Mouse (Mus musculus) midbrain, embryonic 11.5 days (tissue): ENCODE data around the gene Klhl40. TPM values are rescaled to one million over a fixed set of nuclear protein-coding genes. Genes with fewer than 3 reads are reported as not detected.

Source experiments
- ATAC-seq: fragments of 200-750 bp; cut with Nextera tagmentation; 2 replicates; pipeline ENCODE4 v1.8.0; 2017; ENCODE audit warnings: moderate TSS enrichment, moderate library complexity; ENCODE audit not compliant: low FRiP score
- DNase-seq: peaks from one replicate; pipeline ENCODE4 v3.0.0; 2015; ENCODE audit warnings: low spot score; ENCODE audit errors: missing footprints
- H3K27ac ChIP-seq: fragments of 300-500 bp; sonication (generic); 2 replicates; pipeline ENCODE4 v1.5.1; 2014; ENCODE audit warnings: low read depth, low read length
- H3K27me3 ChIP-seq: fragments of 300-500 bp; sonication (generic); 2 replicates; pipeline ENCODE4 v1.6.1; 2014; ENCODE audit warnings: mild to moderate bottlenecking, low read length, moderate library complexity, mixed read lengths; ENCODE audit not compliant: control insufficient read depth, insufficient read depth
- H3K36me3 ChIP-seq: fragments of 300-500 bp; sonication (generic); 2 replicates; pipeline ENCODE4 v1.6.1; 2014; ENCODE audit warnings: mild to moderate bottlenecking, low read length, moderate library complexity, mixed read lengths; ENCODE audit not compliant: control insufficient read depth, insufficient read depth
- H3K4me1 ChIP-seq: fragments of 300-500 bp; sonication (generic); 2 replicates; pipeline ENCODE4 v1.6.1; 2014; ENCODE audit warnings: low read length; ENCODE audit not compliant: control insufficient read depth, insufficient read depth
- H3K4me2 ChIP-seq: fragments of 300-500 bp; sonication (generic); 2 replicates; pipeline ENCODE4 v1.6.1; 2014; ENCODE audit warnings: mild to moderate bottlenecking, moderate library complexity
- H3K4me3 ChIP-seq: fragments of 300-500 bp; sonication (generic); 2 replicates; pipeline ENCODE4 v1.5.1; 2014; ENCODE audit warnings: low read depth, low read length
- H3K9ac ChIP-seq: fragments of 300-500 bp; sonication (generic); 2 replicates; pipeline ENCODE4 v1.6.1; 2014; ENCODE audit warnings: low read length
- H3K9me3 ChIP-seq: fragments of 300-500 bp; sonication (generic); 2 replicates; pipeline ENCODE4 v1.6.1; 2016; ENCODE audit warnings: low read length; ENCODE audit not compliant: control insufficient read depth
- WGBS: fragments of 180-500 bp; shearing (Covaris S2); extraction: QIAGEN DNeasy Blood & Tissue Kit; methylation state at CpG from one replicate; pipeline ENCODE4 v1.1.7; 2014; 5-methylcytosine and 5-hydroxymethylcytosine counted together
- polyA plus RNA-seq: library from polyadenylated mRNA; unstranded; fragments of >200 nt; fragmentation: Nextera tagmentation; extraction: Ambion mirVana; gene quantifications from 2 replicates; pipeline ENCODE4 v1.2.1, GENCODE M21; 2014

The Klhl40 gene
- polyA plus RNA-seq, 1 experiment from 2014 or later: 0.16 TPM

- under 1% methylated on average over 94 of the region's 97 CpGs for WGBS
- H3K4me2 ChIP-seq: peak within 1 kb of the TSS; percentile 99
- no peaks in the 10 kb centered on the region for H3K27me3 ChIP-seq
- H3K4me3 ChIP-seq: peak within 1 kb of the TSS; percentile 83
- no peaks in the 10 kb centered on the region for H3K9me3 ChIP-seq
- peak within 1 kb of the TSS; percentile 89 for H3K9ac ChIP-seq
- H3K4me1 ChIP-seq: peaks cover 24% of the 10 kb centered on the region
- peak; percentile 85 for ATAC-seq
- peak within 1 kb of the TSS; percentile 90 for H3K27ac ChIP-seq
- DNase-seq: peak; percentile 97
- peaks cover 7% of the 10 kb centered on the region for H3K36me3 ChIP-seq
Observed at GRCm38 (mm10) chr9:121759091-121760081, 18.0 kb upstream of the Klhl40 start, which contains the start of gene Zfp651. TSS of gene Zfp651 (plus strand) at chr9:121759330.

GRCm38 (mm10) chr9:121760271-121761090, 16.9 kb upstream of the Klhl40 start:
- no peaks in the 10 kb centered on the region; the same call in 1 of the 2 replicates for H3K36me3 ChIP-seq
- H3K4me1 ChIP-seq: peaks cover 24% of the 10 kb centered on the region
- WGBS: under 1% methylated on average over 43 of the region's 43 CpGs
- peak overlapping the region; percentile 99 for H3K4me2 ChIP-seq
- DNase-seq (peak; percentile 96), ATAC-seq (peak; percentile 77)
- H3K4me3 ChIP-seq: peak overlapping the region; percentile 83
- no peaks in the 10 kb centered on the region for H3K27me3 ChIP-seq
- H3K9ac ChIP-seq: peak overlapping the region; percentile 89
- H3K27ac ChIP-seq: peak overlapping the region; percentile 90
- H3K9me3 ChIP-seq: no peaks in the 10 kb centered on the region

- Histone ChIP-seq H3K36me3 (no peaks in the 10 kb centered on the region; the same call in 1 of the 2 replicates), H3K4me3 (peak overlapping the region; percentile 83; the same call in 1 of the 2 replicates), H3K4me1 (peaks cover 24% of the 10 kb centered on the region), H3K27me3 (no peaks in the 10 kb centered on the region), H3K9ac (peak overlapping the region; percentile 6; the same call in 1 of the 2 replicates), H3K27ac (no peak overlapping the region), H3K4me2 (peak overlapping the region; percentile 99), H3K9me3 (no peaks in the 10 kb centered on the region)
- 63% methylated on average over 10 of the region's 10 CpGs for WGBS
- DNase-seq (no peak), ATAC-seq (no peak)
Observed at GRCm38 (mm10) chr9:121761091-121761665, 16.2 kb upstream of the Klhl40 start.

GRCm38 (mm10) chr9:121761787-121762186, 15.6 kb upstream of the Klhl40 start:
- Histone ChIP-seq H3K27ac (no peak overlapping the region), H3K4me2 (no peak overlapping the region), H3K36me3 (no peaks in the 10 kb centered on the region; the same call in 1 of the 2 replicates), H3K27me3 (no peaks in the 10 kb centered on the region), H3K4me1 (peaks cover 24% of the 10 kb centered on the region), H3K9ac (no peak overlapping the region), H3K9me3 (no peaks in the 10 kb centered on the region), H3K4me3 (no peak overlapping the region)
- ATAC-seq: no peak
- 73% methylated on average over 8 of the region's 8 CpGs for WGBS
- no peak for DNase-seq

GRCm38 (mm10) chr9:121762248-121762647, 15.2 kb upstream of the Klhl40 start:
- no peak overlapping the region for H3K9ac ChIP-seq
- no peaks in the 10 kb centered on the region; the same call in 1 of the 2 replicates for H3K36me3 ChIP-seq
- no peak overlapping the region for H3K4me3 ChIP-seq
- H3K27ac ChIP-seq: no peak overlapping the region
- WGBS: 89% methylated on average over 10 of the region's 10 CpGs
- ATAC-seq: no peak
- no peaks in the 10 kb centered on the region for H3K27me3 ChIP-seq
- no peaks in the 10 kb centered on the region for H3K9me3 ChIP-seq
- H3K4me1 ChIP-seq: peaks cover 24% of the 10 kb centered on the region
- DNase-seq: no peak
- H3K4me2 ChIP-seq: no peak overlapping the region

- Histone ChIP-seq H3K36me3 (no peaks in the 10 kb centered on the region; the same call in 1 of the 2 replicates), H3K27me3 (no peaks in the 10 kb centered on the region), H3K4me1 (peaks cover 24% of the 10 kb centered on the region), H3K9ac (no peak overlapping the region), H3K4me3 (no peak overlapping the region), H3K4me2 (no peak overlapping the region), H3K9me3 (no peaks in the 10 kb centered on the region), H3K27ac (no peak overlapping the region)
- DNase-seq: no peak
- ATAC-seq: no peak
- 91% methylated on average over 25 of the region's 25 CpGs for WGBS
Observed at GRCm38 (mm10) chr9:121762761-121763160, 14.6 kb upstream of the Klhl40 start.

- Histone ChIP-seq H3K4me2 (no peak overlapping the region), H3K9ac (no peak overlapping the region), H3K36me3 (no peaks in the 10 kb centered on the region; the same call in 1 of the 2 replicates), H3K9me3 (no peaks in the 10 kb centered on the region), H3K27ac (no peak overlapping the region), H3K4me1 (peaks cover 17% of the 10 kb centered on the region), H3K27me3 (no peaks in the 10 kb centered on the region), H3K4me3 (no peak overlapping the region)
- ATAC-seq (no peak), DNase-seq (no peak)
- 93% methylated on average over 19 of the region's 19 CpGs for WGBS
Observed at GRCm38 (mm10) chr9:121763716-121764115, 13.7 kb upstream of the Klhl40 start.

GRCm38 (mm10) chr9:121765166-121765855, 12.1 kb upstream of the Klhl40 start:
- WGBS: 90% methylated on average over 16 of the region's 16 CpGs
- Histone ChIP-seq H3K4me1 (peaks cover 12% of the 10 kb centered on the region), H3K27me3 (no peaks in the 10 kb centered on the region), H3K9ac (no peak overlapping the region), H3K36me3 (no peaks in the 10 kb centered on the region; the same call in 1 of the 2 replicates), H3K27ac (no peak overlapping the region), H3K4me2 (no peak overlapping the region), H3K9me3 (no peaks in the 10 kb centered on the region), H3K4me3 (no peak overlapping the region)
- DNase-seq: no peak
- ATAC-seq: no peak
